Mouse (Mus musculus) urinary bladder, postnatal 36 days (tissue): ENCODE results near the gene Pitpnm1.
"Not testable (repeated sequence)": the region's sequence is repeated elsewhere in the genome, so short reads cannot be mapped to it uniquely, and the experiment has no call there.

ENCODE experiments used
- DNase-seq, 2 experiments: peaks; one replicate each; pipeline ENCODE4 v3.0.0; 2022; ENCODE audit warnings: low spot score in 2 of 2, mixed read lengths in 1 of 2

Pitpnm1 gene

GRCm38 (mm10) chr19:4099837-4100717 lies at the start of gene Pitpnm1:
Pitpnm1 (plus strand) TSS chr19:4099998.
- DNase-seq = peak; percentile 76 to 81

GRCm38 (mm10) chr19:4051016-4051415 lies 48.8 kb upstream of the Pitpnm1 start:
- DNase-seq = no peak

- DNase-seq = peak in 1 of 2 experiments; percentile 52
Observed at GRCm38 (mm10) chr19:4051741-4052515, 47.9 kb upstream of the Pitpnm1 start.

GRCm38 (mm10) chr19:4052516-4053030 lies 47.2 kb upstream of the Pitpnm1 start:
- DNase-seq = no peak

GRCm38 (mm10) chr19:4054613-4055012 lies 45.2 kb upstream of the Pitpnm1 start:
- DNase-seq = no peak

GRCm38 (mm10) chr19:4055216-4055946 lies 44.4 kb upstream of the Pitpnm1 start:
- no peak for DNase-seq

- DNase-seq = no peak
Observed at GRCm38 (mm10) chr19:4055947-4056693, 43.7 kb upstream of the Pitpnm1 start.

GRCm38 (mm10) chr19:4056727-4057126 lies 43.1 kb upstream of the Pitpnm1 start:
- DNase-seq = no peak

- no peak for DNase-seq
Observed at GRCm38 (mm10) chr19:4057389-4057788, 42.4 kb upstream of the Pitpnm1 start.

GRCm38 (mm10) chr19:4057962-4058361 lies 41.8 kb upstream of the Pitpnm1 start:
- DNase-seq = no peak

- no peak for DNase-seq
Observed at GRCm38 (mm10) chr19:4058581-4058980, 41.2 kb upstream of the Pitpnm1 start.

GRCm38 (mm10) chr19:4059069-4059740 lies 40.6 kb upstream of the Pitpnm1 start, which contains the start of gene Gstp3:
Gstp3 (minus strand) TSS chr19:4059569.
- DNase-seq = peak in 1 of 2 experiments; percentile 47

GRCm38 (mm10) chr19:4060044-4060898 lies 39.5 kb upstream of the Pitpnm1 start:
- DNase-seq = not testable (repeated sequence)

- DNase-seq = no peak
Observed at GRCm38 (mm10) chr19:4060899-4061465, 38.8 kb upstream of the Pitpnm1 start.

- not testable (repeated sequence) for DNase-seq
Observed at GRCm38 (mm10) chr19:4063357-4063756, 36.4 kb upstream of the Pitpnm1 start.

- DNase-seq = not testable (repeated sequence)
Observed at GRCm38 (mm10) chr19:4064501-4064900, 35.3 kb upstream of the Pitpnm1 start.

- no peak for DNase-seq
Observed at GRCm38 (mm10) chr19:4066280-4066679, 33.5 kb upstream of the Pitpnm1 start.

GRCm38 (mm10) chr19:4066877-4067276 lies 32.9 kb upstream of the Pitpnm1 start:
- DNase-seq = no peak

GRCm38 (mm10) chr19:4068242-4068641 lies 31.6 kb upstream of the Pitpnm1 start:
- not testable (repeated sequence) for DNase-seq
